Mouse (Mus musculus) adrenal gland (tissue): ENCODE data around the gene Trmt2b.
"Not testable (repeated sequence)": the region's sequence is repeated elsewhere in the genome, so short reads cannot be mapped to it uniquely, and the experiment has no call there.

Source experiments
- intact Hi-C: fragments of 180-260 bp; cut with DNase I; formaldehyde crosslinking; loops from one replicate; pipeline ENCODE4 v1.15.1; 2025
- long read RNA-seq, 2 experiments: library from polyadenylated mRNA; unstranded; transcript quantifications; one replicate each; pipeline ENCODE4 v2.0.0; 2020; ENCODE audit warnings: borderline replicate concordance in 1 of 2; ENCODE audit not compliant: insufficient replicate concordance in 1 of 2

Trmt2b gene
- long read RNA-seq, experiment 1, transcript Trmt2b-202 (13 exons, 3,119 nt) = major isoform, 10 of 19 reads
- long read RNA-seq, experiment 1, partial matches to known transcripts = 4 of 19 reads
- long read RNA-seq, experiment 1, other reads (novel, unspliced or antisense) = 4 of 19 reads
- long read RNA-seq, experiment 2, transcript Trmt2b-202 (13 exons, 3,119 nt) = major isoform, 15 of 32 reads
- long read RNA-seq, experiment 2, partial matches to known transcripts = 12 of 32 reads
- long read RNA-seq, experiment 2, other reads (novel, unspliced or antisense) = 5 of 32 reads

GRCm38 (mm10) chrX:134276275-134277160 is at the start of gene Trmt2b:
Gene Trmt2b (minus strand): TSS chrX:134276984.
- intact Hi-C loops = no loop called here

GRCm38 (mm10) chrX:134319153-134319932 is 42.6 kb upstream of the Trmt2b start:
- intact Hi-C loops = loop anchor here (2.0 kb wide), 1 partner anchor 185 kb away; no protein-coding TSS in a partner anchor

GRCm38 (mm10) chrX:134311193-134311592 is 34.4 kb upstream of the Trmt2b start:
- intact Hi-C loops = not testable (repeated sequence)

GRCm38 (mm10) chrX:134308275-134308634 is 31.5 kb upstream of the Trmt2b start:
- intact Hi-C loops = no loop called here

- intact Hi-C loops = no loop called here
Measured at GRCm38 (mm10) chrX:134307534-134308274, 30.9 kb upstream of the Trmt2b start, which contains the start of gene Cenpi. Gene Cenpi (plus strand): TSS chrX:134308084.

GRCm38 (mm10) chrX:134303287-134303686 is 26.5 kb upstream of the Trmt2b start:
- intact Hi-C loops = no loop called here

GRCm38 (mm10) chrX:134300219-134300618 is 23.4 kb upstream of the Trmt2b start:
- intact Hi-C loops = no loop called here

- intact Hi-C loops = no loop called here
Measured at GRCm38 (mm10) chrX:134297195-134297594, 20.4 kb upstream of the Trmt2b start.

- intact Hi-C loops = no loop called here
Measured at GRCm38 (mm10) chrX:134296737-134297136, 20.0 kb upstream of the Trmt2b start.

- intact Hi-C loops = no loop called here
Measured at GRCm38 (mm10) chrX:134296301-134296700, 19.5 kb upstream of the Trmt2b start.

- intact Hi-C loops = no loop called here
Measured at GRCm38 (mm10) chrX:134287305-134287704, 10.5 kb upstream of the Trmt2b start.

- intact Hi-C loops = no loop called here
Measured at GRCm38 (mm10) chrX:134285791-134286190, 9.0 kb upstream of the Trmt2b start.

- intact Hi-C loops = no loop called here
Measured at GRCm38 (mm10) chrX:134285102-134285501, 8.3 kb upstream of the Trmt2b start.

- intact Hi-C loops = no loop called here
Measured at GRCm38 (mm10) chrX:134280531-134280930, 3.7 kb upstream of the Trmt2b start.

GRCm38 (mm10) chrX:134275715-134276114 is 1.1 kb downstream of the Trmt2b start:
- intact Hi-C loops = no loop called here

GRCm38 (mm10) chrX:134262129-134262528 is 14.7 kb downstream of the Trmt2b start:
- intact Hi-C loops = no loop called here

GRCm38 (mm10) chrX:134261191-134261590 is 15.6 kb downstream of the Trmt2b start:
- intact Hi-C loops = no loop called here

- intact Hi-C loops = no loop called here
Measured at GRCm38 (mm10) chrX:134248202-134248601, 28.6 kb downstream of the Trmt2b start.

GRCm38 (mm10) chrX:134245946-134246345 is 30.8 kb downstream of the Trmt2b start:
- intact Hi-C loops = no loop called here

- intact Hi-C loops = no loop called here
Measured at GRCm38 (mm10) chrX:134238266-134238665, 38.5 kb downstream of the Trmt2b start.

GRCm38 (mm10) chrX:134233048-134233447 is 43.7 kb downstream of the Trmt2b start:
- intact Hi-C loops = no loop called here
